Mouse (Mus musculus) frontal cortex, postnatal 10 days (tissue): ENCODE data around the gene Hinfp.
"Not testable (repeated sequence)": the region's sequence is repeated elsewhere in the genome, so short reads cannot be mapped to it uniquely, and the experiment has no call there.

Experiments
- DNase-seq, 2 experiments: peaks; one replicate each; pipeline ENCODE4 v3.0.0; 2022; ENCODE audit warnings: low spot score in 2 of 2, mixed read lengths in 1 of 2

Gene Hinfp

GRCm38 (mm10) chr9:44332918-44333638 lies 27.6 kb upstream of the Hinfp start:
- no peak for DNase-seq

- DNase-seq = no peak
Observed at GRCm38 (mm10) chr9:44330736-44331135, 25.3 kb upstream of the Hinfp start.

GRCm38 (mm10) chr9:44327926-44328325 lies 22.5 kb upstream of the Hinfp start:
- no peak for DNase-seq

GRCm38 (mm10) chr9:44327064-44327711 lies 21.7 kb upstream of the Hinfp start:
- DNase-seq = no peak

GRCm38 (mm10) chr9:44326371-44327063 lies 21.0 kb upstream of the Hinfp start:
- peak; percentile 77 to 79 for DNase-seq

GRCm38 (mm10) chr9:44325768-44326370 lies 20.4 kb upstream of the Hinfp start, which contains the start of gene Dpagt1:
Gene Dpagt1, plus strand, starts transcription at chr9:44326019.
- no peak for DNase-seq

GRCm38 (mm10) chr9:44325032-44325767 lies 19.7 kb upstream of the Hinfp start:
- DNase-seq = not testable (repeated sequence)

- DNase-seq = no peak
Observed at GRCm38 (mm10) chr9:44324147-44324546, 18.7 kb upstream of the Hinfp start.

- DNase-seq = not testable (repeated sequence)
Observed at GRCm38 (mm10) chr9:44323656-44324055, 18.2 kb upstream of the Hinfp start.

- DNase-seq = no peak
Observed at GRCm38 (mm10) chr9:44320799-44321133, 15.3 kb upstream of the Hinfp start.

GRCm38 (mm10) chr9:44319887-44320798 lies 14.7 kb upstream of the Hinfp start, which contains the start of gene C2cd2l:
Gene C2cd2l, minus strand, starts transcription at chr9:44320285.
- DNase-seq = peak; percentile 90 to 94

GRCm38 (mm10) chr9:44319105-44319886 lies 13.8 kb upstream of the Hinfp start:
- DNase-seq = peak in 1 of 2 experiments; percentile 46

- DNase-seq = no peak
Observed at GRCm38 (mm10) chr9:44318826-44319095, 13.3 kb upstream of the Hinfp start.

GRCm38 (mm10) chr9:44318076-44318825 lies 12.8 kb upstream of the Hinfp start:
- no peak for DNase-seq

- DNase-seq = no peak
Observed at GRCm38 (mm10) chr9:44317452-44317851, 12.0 kb upstream of the Hinfp start.

GRCm38 (mm10) chr9:44314910-44315309 lies 9.4 kb upstream of the Hinfp start:
- DNase-seq = no peak

GRCm38 (mm10) chr9:44314257-44314547 lies 8.7 kb upstream of the Hinfp start:
- no peak for DNase-seq

GRCm38 (mm10) chr9:44313476-44314256 lies 8.2 kb upstream of the Hinfp start:
- DNase-seq = peak; percentile 69 to 73
